Mouse (Mus musculus): ENCODE measurements around the gene Ermard. TPM values are rescaled to one million over a fixed set of nuclear protein-coding genes. Genes with fewer than 3 reads are reported as not detected.

Gene Ermard
- total RNA-seq, 2 experiments from 2014 or later: 91.8 to 93.3 TPM

GRCm38 (mm10) chr17:15059646-15060045, 18.6 kb downstream of the Ermard start:
- no peak for DNase-seq (ENCODE audit: low spot score in 2 of 2)

GRCm38 (mm10) chr17:15060356-15060755, 19.3 kb downstream of the Ermard start:
- DNase-seq (ENCODE audit: low spot score in 2 of 2): no peak

- DNase-seq (ENCODE audit: low spot score in 2 of 2): peak in 1 of 2 experiments; percentile 46
Observed at GRCm38 (mm10) chr17:15065391-15066024, 24.5 kb downstream of the Ermard start.

DNA sequence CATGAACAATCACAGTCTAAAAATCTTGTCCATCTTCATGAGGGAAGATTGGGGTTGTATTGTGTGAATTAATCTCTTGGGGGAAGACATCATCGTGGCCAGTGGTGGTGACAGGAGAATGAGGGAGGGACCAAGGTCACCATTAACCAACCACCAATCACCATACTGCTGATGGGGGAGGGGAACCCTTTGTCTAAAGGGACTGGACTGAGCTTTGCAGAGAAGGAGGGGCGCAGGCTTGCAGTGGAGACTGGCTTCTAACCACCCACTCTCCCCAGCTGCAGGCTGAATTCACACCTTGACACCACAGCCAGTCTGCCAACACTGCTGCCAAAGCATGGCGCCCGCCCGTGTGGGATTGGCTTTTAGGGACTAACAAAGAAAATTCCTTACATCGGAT, 25.1 kb downstream of the Ermard start:
- no peak for DNase-seq (ENCODE audit: low spot score in 2 of 2)

DNA sequence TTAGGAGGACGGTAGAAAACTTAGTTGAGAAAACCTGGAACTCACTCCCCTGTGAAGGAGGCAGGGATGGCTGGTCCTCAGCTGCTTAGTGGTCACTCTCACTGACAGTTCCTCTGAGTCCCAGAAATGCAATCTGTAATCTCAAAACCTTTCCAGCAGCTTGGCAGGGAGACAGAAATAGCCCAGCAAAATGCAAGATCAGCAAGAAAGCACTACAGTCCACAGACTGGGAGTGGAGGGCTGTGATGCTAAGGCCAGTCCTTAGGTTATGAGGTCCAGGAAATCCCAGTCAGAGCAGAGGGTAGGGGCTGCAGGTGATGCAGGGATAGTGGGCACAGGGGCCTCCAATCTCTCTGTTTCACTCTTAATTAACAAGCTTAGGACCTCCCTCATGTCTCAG, 25.9 kb downstream of the Ermard start:
- no peak for DNase-seq (ENCODE audit: low spot score in 2 of 2)

- DNase-seq (ENCODE audit: low spot score in 2 of 2): no peak
Observed at GRCm38 (mm10) chr17:15068040-15068792, 27.2 kb downstream of the Ermard start.

- no peak for DNase-seq (ENCODE audit: low spot score in 2 of 2)
Observed at GRCm38 (mm10) chr17:15069124-15069523, 28.1 kb downstream of the Ermard start.

DNA sequence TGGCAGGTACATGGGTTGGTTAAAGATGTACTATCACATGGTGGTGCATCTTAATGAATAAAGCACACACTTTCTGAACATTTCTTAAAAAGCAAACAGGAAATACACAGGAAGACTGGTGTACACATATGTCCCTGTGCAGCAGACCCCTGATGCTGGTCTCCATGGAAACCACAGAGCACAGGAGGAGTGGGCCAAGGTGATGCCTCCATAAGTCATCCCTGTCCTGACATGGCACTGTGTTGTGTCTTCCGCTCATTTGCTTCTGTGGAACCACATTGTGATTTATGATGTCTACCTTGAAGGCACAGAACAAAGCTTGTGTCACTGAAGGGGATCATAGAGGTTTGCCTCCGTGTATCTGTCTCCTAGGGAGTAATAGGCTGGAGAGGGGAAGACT, 31.2 kb downstream of the Ermard start:
- DNase-seq (ENCODE audit: low spot score in 2 of 2): no peak

GRCm38 (mm10) chr17:15075033-15075432, 34.0 kb downstream of the Ermard start:
- DNase-seq (ENCODE audit: low spot score in 2 of 2): no peak

- no peak for DNase-seq (ENCODE audit: low spot score in 2 of 2)
Observed at GRCm38 (mm10) chr17:15077536-15077935, 36.5 kb downstream of the Ermard start.

DNA sequence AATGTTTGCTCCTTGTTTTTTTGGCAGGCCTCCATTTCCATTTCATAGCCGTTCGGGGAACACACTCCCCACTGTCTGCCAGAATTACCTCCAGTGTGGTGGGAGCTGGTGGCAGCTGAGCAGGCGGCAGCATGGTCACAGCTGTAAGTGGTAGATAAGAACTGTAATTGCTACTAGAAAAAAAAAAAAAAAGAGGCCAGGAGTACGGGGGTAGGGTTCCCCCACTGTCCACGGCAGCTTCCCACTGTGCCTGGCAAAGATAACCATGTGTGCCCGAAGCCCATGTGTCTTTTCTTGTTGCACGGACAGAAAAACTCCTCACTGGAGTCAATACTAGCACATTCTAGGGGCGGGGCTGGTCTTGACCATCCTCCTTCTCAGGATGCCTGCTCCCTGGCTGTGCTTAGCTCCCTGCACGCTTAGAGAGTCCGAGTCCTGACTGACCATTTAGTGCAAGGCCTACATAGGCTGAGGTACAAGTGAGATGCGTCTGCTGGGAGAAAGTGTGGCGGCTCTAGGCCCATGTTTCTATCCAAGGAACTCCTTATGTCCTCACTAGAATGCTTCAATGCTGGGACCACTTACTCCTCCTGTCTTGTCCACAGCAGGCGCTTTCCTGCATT, 43.3 kb downstream of the Ermard start:
- DNase-seq (ENCODE audit: low spot score in 2 of 2): no peak

- DNase-seq (ENCODE audit: low spot score in 2 of 2): no peak
Observed at GRCm38 (mm10) chr17:15085006-15085405, 44.0 kb downstream of the Ermard start.

DNA sequence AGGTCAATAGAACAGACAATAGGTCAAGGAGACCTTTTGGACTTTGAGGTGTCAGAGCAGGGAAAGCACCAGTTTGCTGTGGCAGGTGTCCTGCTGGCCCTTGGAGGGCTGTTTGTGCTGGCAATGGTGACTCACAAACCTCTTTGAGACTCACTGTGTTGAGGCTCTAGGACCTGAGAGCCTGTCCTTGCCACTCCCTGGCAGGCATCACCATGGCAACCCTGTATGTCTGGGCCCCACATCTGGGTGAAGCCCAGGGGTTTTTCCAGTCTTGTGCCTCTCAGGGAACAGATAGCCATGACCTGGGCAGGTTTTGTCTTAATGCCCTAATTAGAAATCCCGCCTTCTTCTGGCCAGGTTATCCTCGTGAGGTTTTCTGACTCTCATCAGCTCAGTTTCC, 47.2 kb downstream of the Ermard start:
- DNase-seq (ENCODE audit: low spot score in 2 of 2): no peak

GRCm38 (mm10) chr17:15088591-15089001, 47.6 kb downstream of the Ermard start:
- DNase-seq (ENCODE audit: low spot score in 2 of 2): no peak

DNA sequence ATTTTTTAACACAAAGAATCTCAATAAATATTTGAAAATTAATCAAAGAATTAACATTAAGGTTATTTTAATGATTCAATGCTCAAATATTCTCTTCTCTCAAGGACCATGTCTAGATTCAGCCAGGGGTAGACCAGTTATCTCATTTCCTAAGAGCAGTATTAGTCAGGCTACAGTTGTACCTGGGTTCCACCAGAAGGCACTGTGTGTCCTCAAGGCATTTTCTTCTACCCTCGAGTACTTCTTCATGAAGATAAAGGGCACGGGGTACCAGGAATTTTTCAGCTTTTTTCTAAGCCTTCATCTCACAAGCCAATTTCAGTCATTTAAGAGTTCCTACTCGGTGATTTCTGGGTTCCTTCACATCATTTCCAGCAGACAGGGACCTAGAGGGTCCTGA, 50.7 kb downstream of the Ermard start:
- DNase-seq (ENCODE audit: low spot score in 2 of 2): no peak

GRCm38 (mm10) chr17:15093523-15093922, 52.5 kb downstream of the Ermard start:
- no peak for DNase-seq (ENCODE audit: low spot score in 2 of 2)

GRCm38 (mm10) chr17:15096853-15097252, 55.8 kb downstream of the Ermard start:
- no peak for DNase-seq (ENCODE audit: low spot score in 2 of 2)

DNA sequence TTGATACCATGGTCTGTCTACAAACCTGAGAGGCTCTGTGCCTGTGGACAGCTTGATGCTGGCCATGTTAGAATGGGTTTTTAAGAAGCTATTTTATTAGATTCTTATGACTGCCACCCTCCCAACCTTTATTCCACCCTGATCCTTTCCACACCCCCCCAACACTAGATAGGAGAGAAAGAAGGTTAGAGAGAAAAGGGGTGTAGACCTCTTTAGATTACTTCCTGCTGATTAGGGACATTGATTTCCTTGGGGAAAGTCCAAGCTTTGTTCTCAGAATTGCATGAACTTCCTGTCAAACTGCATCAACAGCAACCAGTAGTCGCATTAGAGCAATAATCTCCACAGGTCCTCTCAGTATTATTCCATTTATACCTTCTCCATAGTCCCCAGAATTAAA, 57.7 kb downstream of the Ermard start:
- DNase-seq (ENCODE audit: low spot score in 2 of 2): no peak

DNA sequence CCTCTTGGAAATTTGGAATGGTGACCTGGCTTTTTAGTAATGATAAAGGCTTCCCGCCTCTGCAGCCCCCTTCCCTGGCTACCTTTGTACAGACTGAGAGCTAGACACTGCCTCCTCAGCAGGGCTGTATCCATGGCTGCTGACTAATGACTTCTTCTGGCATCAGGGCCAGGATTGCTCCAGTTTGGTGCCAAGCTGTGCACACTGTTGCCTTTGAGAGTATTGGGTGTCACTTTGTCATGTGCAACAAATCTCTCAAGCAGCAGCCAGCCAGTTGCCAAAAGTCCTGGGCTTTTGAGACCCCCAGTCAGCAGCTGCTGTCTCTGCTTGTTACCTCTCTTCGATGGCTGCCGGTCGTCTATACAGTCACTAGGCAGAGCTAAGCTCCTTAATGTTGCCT, 60.3 kb downstream of the Ermard start:
- no peak for DNase-seq (ENCODE audit: low spot score in 2 of 2)

DNA sequence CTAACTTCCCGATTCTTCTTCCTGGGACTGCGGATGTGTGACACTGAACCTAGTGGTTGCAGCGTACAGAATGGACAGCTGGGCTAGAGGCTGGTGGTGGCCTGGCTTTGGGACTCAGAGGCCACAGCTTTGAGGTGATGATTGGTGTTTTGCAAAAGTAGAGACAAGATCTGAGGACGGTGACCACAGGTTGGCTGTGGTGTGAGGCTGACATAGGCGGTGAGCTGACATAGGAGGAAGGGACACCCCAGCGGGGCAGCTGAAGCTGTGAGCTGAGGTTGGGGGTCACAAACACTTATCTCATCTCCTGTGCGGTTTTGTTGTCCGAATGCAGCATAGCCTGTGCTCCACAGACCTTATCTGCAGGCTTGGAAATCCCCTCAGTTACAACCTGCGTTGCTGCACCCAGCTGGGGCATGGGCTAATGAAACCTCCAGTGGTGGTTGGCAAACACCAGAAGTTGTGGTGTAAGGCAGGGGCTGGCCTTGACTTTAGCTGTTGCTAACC, 66.2 kb downstream of the Ermard start:
- no peak for DNase-seq (ENCODE audit: low spot score in 2 of 2)

GRCm38 (mm10) chr17:15108473-15109441, 67.7 kb downstream of the Ermard start:
- no peak for DNase-seq (ENCODE audit: low spot score in 2 of 2)

Data from adrenal gland, postnatal 4 days (tissue).